Mouse (Mus musculus) liver, embryonic 14.5 days (tissue): Measurements from ENCODE around the gene Pam. TPM values are rescaled to one million over a fixed set of nuclear protein-coding genes. Genes with fewer than 3 reads are reported as not detected.

Experiments
- ATAC-seq: fragments of 200-750 bp; cut with Nextera tagmentation; 2 replicates; pipeline ENCODE4 v1.8.0; 2017; ENCODE audit warnings: moderate number of reproducible peaks, mild to moderate bottlenecking, moderate library complexity; ENCODE audit not compliant: insufficient read depth
- DNase-seq, 3 experiments: peaks; one replicate each; pipeline ENCODE4 v3.0.0-alpha.2; 2012 to 2013; ENCODE audit warnings: low read depth in 3 of 3, low spot score in 3 of 3
- H3K27ac ChIP-seq: fragments of 300-500 bp; sonication (generic); 2 replicates; pipeline ENCODE4 v1.5.1; 2014; ENCODE audit warnings: moderate library complexity, mild to moderate bottlenecking, control low read depth, inconsistent platforms
- H3K27me3 ChIP-seq: fragments of 300-500 bp; sonication (generic); 2 replicates; pipeline ENCODE4 v1.6.1; 2014; ENCODE audit warnings: mild to moderate bottlenecking, low read length, moderate library complexity; ENCODE audit not compliant: control insufficient read depth, insufficient read depth
- H3K36me3 ChIP-seq: fragments of 300-500 bp; sonication (generic); replicated peaks from 2 replicates; pipeline ENCODE4 v1.6.1; 2014; ENCODE audit warnings: low read depth; ENCODE audit not compliant: control insufficient read depth, insufficient read depth
- H3K4me1 ChIP-seq, 2 experiments: fragments of 200-500 bp in 1 of 2; fragments of 300-500 bp in 1 of 2; sonication (generic) in 1 of 2; replicated peaks; 2 replicates each; pipeline ENCODE4 v1.6.1; 2012 to 2014; ENCODE audit warnings: antibody characterized with exemption in 1 of 2, inconsistent platforms in 1 of 2, low read length in 1 of 2; ENCODE audit not compliant: control insufficient read depth in 2 of 2, insufficient read depth in 2 of 2
- H3K4me2 ChIP-seq: fragments of 300-500 bp; sonication (generic); 2 replicates; pipeline ENCODE4 v1.6.1; 2014; ENCODE audit warnings: low read depth, mild to moderate bottlenecking, control low read depth, moderate library complexity
- H3K4me3 ChIP-seq, 2 experiments: fragments of 200-500 bp in 1 of 2; fragments of 300-500 bp in 1 of 2; sonication (generic) in 1 of 2; 2 replicates each; pipeline ENCODE4 v1.5.1; 2012 to 2014; ENCODE audit warnings: low read depth in 2 of 2, low read length in 2 of 2, mild to moderate bottlenecking in 2 of 2, control low read depth in 1 of 2, inconsistent platforms in 1 of 2, moderate library complexity in 1 of 2; ENCODE audit not compliant: insufficient read depth in 1 of 2
- H3K9ac ChIP-seq: fragments of 300-500 bp; sonication (generic); replicated peaks from 2 replicates; pipeline ENCODE4 v1.6.1; 2014; ENCODE audit warnings: mild to moderate bottlenecking, control low read depth, moderate library complexity
- H3K9me3 ChIP-seq: fragments of 300-500 bp; sonication (generic); 2 replicates; pipeline ENCODE4 v1.6.1; 2016; ENCODE audit warnings: low read length, mixed read lengths; ENCODE audit not compliant: control insufficient read depth
- CTCF ChIP-seq: IDR thresholded peaks from 2 replicates; pipeline ENCODE4 v1.5.1; 2016; ENCODE audit warnings: antibody characterized with exemption, low read depth, control low read depth
- EP300 ChIP-seq: IDR thresholded peaks from 2 replicates; pipeline ENCODE4 v1.6.1; 2016; ENCODE audit warnings: antibody characterized with exemption, low read depth
- WGBS: fragments of 180-500 bp; shearing (Covaris S2); extraction: QIAGEN DNeasy Blood & Tissue Kit; methylation state at CpG from one replicate; pipeline ENCODE4 v1.1.7; 2014; ENCODE audit not compliant: insufficient replicate concordance; 5-methylcytosine and 5-hydroxymethylcytosine counted together
- polyA plus RNA-seq, 2 experiments: library from polyadenylated mRNA; depleted of rRNA in 1 of 2; stranded (reverse) in 1 of 2; unstranded in 1 of 2; fragments of >200 nt; fragmentation: Nextera tagmentation in 1 of 2; extraction: Ambion mirVana in 1 of 2; gene quantifications; 2 replicates each; pipeline versions ENCODE4 v1.2.1 to v1.2.3; 2012 to 2014

The Pam gene
- polyA plus RNA-seq, 2 experiments = 5.1 to 7.6 TPM

- H3K4me3 ChIP-seq = no peak overlapping the region
- H3K9ac ChIP-seq = no peak overlapping the region
- DNase-seq (no peak), ATAC-seq (no peak)
- H3K4me2 ChIP-seq = no peak overlapping the region
- H3K36me3 ChIP-seq = no peaks in the 10 kb centered on the region
- no peaks in the 10 kb centered on the region for H3K9me3 ChIP-seq
- TF ChIP-seq CTCF (no peak), EP300 (no peak)
- WGBS = 40% methylated on average over 2 of the region's 2 CpGs
- H3K27ac ChIP-seq = no peak overlapping the region
- no peaks in the 10 kb centered on the region for H3K4me1 ChIP-seq
- H3K27me3 ChIP-seq = no peaks in the 10 kb centered on the region
Measured at GRCm38 (mm10) chr1:98080431-98080830, 15.0 kb downstream of the Pam start.

GRCm38 (mm10) chr1:98079640-98080039 lies 15.8 kb downstream of the Pam start:
- no peaks in the 10 kb centered on the region for H3K4me1 ChIP-seq
- ATAC-seq = no peak
- no peaks in the 10 kb centered on the region for H3K9me3 ChIP-seq
- TF ChIP-seq CTCF (no peak), EP300 (no peak)
- DNase-seq = no peak
- no peak overlapping the region for H3K4me3 ChIP-seq
- H3K36me3 ChIP-seq = no peaks in the 10 kb centered on the region
- no peak overlapping the region for H3K27ac ChIP-seq
- 55% methylated on average over 7 of the region's 7 CpGs for WGBS
- no peaks in the 10 kb centered on the region for H3K27me3 ChIP-seq
- no peak overlapping the region for H3K9ac ChIP-seq
- no peak overlapping the region for H3K4me2 ChIP-seq

DNA sequence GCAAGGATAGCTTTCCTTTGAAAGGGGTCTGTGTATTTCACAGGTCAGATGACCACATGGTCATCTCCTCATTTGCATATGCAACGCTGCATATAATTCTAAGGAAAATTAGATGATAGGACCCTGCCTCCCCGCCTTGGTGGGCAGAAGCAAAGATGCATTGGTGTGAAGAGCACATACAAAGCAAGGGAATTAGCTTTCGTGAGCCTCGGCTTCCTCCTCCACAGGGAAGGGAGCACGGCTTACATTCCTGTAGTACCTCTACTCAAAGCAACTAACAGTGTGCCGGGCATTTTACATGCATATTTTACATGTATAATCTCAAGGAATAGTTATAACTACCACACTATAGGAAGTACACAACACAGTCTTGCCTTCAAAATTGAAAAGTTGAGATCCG lies 16.7 kb downstream of the Pam start:
- TF ChIP-seq EP300 (no peak), CTCF (no peak)
- Histone ChIP-seq H3K27me3 (no peaks in the 10 kb centered on the region), H3K4me3 (no peak overlapping the region), H3K9ac (no peak overlapping the region), H3K36me3 (no peaks in the 10 kb centered on the region), H3K4me1 (no peaks in the 10 kb centered on the region), H3K9me3 (no peaks in the 10 kb centered on the region), H3K4me2 (no peak overlapping the region), H3K27ac (no peak overlapping the region)
- no peak for ATAC-seq
- WGBS = 71% methylated on average over 7 of the region's 7 CpGs
- no peak for DNase-seq

DNA sequence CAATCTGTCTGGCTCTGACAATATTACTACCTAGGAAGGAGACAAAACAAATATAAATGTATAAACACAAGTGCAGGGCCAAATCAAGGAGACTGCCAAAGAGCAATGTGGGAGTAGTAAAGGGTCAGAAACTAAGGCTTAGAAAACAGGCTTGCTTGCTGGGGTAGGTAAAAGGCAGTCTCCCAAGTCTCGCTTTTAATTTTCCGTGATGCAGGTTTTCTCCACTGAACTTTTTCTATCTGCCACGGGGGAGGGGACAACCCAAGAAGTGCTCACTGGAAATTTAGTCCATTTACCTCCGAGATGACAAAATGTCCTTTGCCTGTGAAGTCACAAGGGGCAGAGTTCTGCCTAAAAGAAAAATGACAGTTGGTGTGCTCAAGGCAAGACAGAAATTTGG lies 21.6 kb downstream of the Pam start:
- Histone ChIP-seq H3K9me3 (no peaks in the 10 kb centered on the region), H3K4me1 (no peaks in the 10 kb centered on the region), H3K36me3 (no peaks in the 10 kb centered on the region), H3K27me3 (no peaks in the 10 kb centered on the region), H3K9ac (no peak overlapping the region), H3K4me2 (no peak overlapping the region), H3K27ac (no peak overlapping the region), H3K4me3 (no peak overlapping the region)
- no peak for ATAC-seq
- DNase-seq = no peak
- TF ChIP-seq EP300 (no peak), CTCF (no peak)
- WGBS = 62% methylated on average over 4 of the region's 4 CpGs

DNA sequence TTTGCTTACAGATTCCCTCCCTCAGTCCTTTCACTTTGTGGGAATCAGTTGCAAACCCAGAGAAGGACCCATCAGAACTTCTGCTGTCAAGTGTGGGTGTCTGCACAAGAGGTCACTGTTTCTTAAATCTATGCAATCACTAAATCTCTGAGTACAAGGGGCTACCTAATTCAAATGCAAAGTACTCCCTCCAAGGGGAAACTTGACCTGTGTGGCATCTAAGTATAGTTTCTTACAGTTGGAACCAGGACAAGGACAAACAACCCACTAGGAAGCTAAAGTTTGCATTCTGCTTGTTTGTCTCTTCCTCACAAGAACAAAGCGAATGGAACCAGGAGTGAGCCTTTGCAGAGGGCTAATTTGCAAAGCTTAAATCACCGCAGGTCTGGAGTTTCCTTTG lies 22.3 kb downstream of the Pam start:
- Histone ChIP-seq H3K9ac (no peak overlapping the region), H3K36me3 (no peaks in the 10 kb centered on the region), H3K9me3 (no peaks in the 10 kb centered on the region), H3K4me2 (no peak overlapping the region), H3K4me3 (no peak overlapping the region), H3K27me3 (no peaks in the 10 kb centered on the region), H3K4me1 (no peaks in the 10 kb centered on the region), H3K27ac (no peak overlapping the region)
- DNase-seq (no peak), ATAC-seq (no peak)
- TF ChIP-seq EP300 (no peak), CTCF (no peak)
- 51% methylated on average over 2 of the region's 2 CpGs for WGBS

- Histone ChIP-seq H3K36me3 (no peaks in the 10 kb centered on the region), H3K4me3 (no peak overlapping the region), H3K9me3 (no peaks in the 10 kb centered on the region), H3K27me3 (no peaks in the 10 kb centered on the region), H3K27ac (no peak overlapping the region), H3K9ac (no peak overlapping the region), H3K4me2 (no peak overlapping the region), H3K4me1 (no peaks in the 10 kb centered on the region)
- ATAC-seq (no peak), DNase-seq (peak in 1 of 3 experiments; percentile 11)
- 36% methylated on average over 6 of the region's 6 CpGs for WGBS
- TF ChIP-seq CTCF (peak; percentile 60), EP300 (no peak)
Measured at GRCm38 (mm10) chr1:98072045-98072444, 23.4 kb downstream of the Pam start.
